Mouse (Mus musculus) midbrain, embryonic 11.5 days (tissue): ENCODE measurements around the gene Ldlrad3. TPM values are rescaled to one million over a fixed set of nuclear protein-coding genes. Genes with fewer than 3 reads are reported as not detected.
A peak's percentile ranks its signal among the peaks of the same experiment; 100 is the strongest.

Experiments
- ATAC-seq: fragments of 200-750 bp; cut with Nextera tagmentation; 2 replicates; pipeline ENCODE4 v1.8.0; 2017; ENCODE audit warnings: moderate TSS enrichment, moderate library complexity; ENCODE audit not compliant: low FRiP score
- DNase-seq: peaks from one replicate; pipeline ENCODE4 v3.0.0; 2015; ENCODE audit warnings: low spot score; ENCODE audit errors: missing footprints
- H3K27ac ChIP-seq: fragments of 300-500 bp; sonication (generic); 2 replicates; pipeline ENCODE4 v1.5.1; 2014; ENCODE audit warnings: low read depth, low read length
- H3K27me3 ChIP-seq: fragments of 300-500 bp; sonication (generic); 2 replicates; pipeline ENCODE4 v1.6.1; 2014; ENCODE audit warnings: mild to moderate bottlenecking, low read length, moderate library complexity, mixed read lengths; ENCODE audit not compliant: control insufficient read depth, insufficient read depth
- H3K36me3 ChIP-seq: fragments of 300-500 bp; sonication (generic); 2 replicates; pipeline ENCODE4 v1.6.1; 2014; ENCODE audit warnings: mild to moderate bottlenecking, low read length, moderate library complexity, mixed read lengths; ENCODE audit not compliant: control insufficient read depth, insufficient read depth
- H3K4me1 ChIP-seq: fragments of 300-500 bp; sonication (generic); 2 replicates; pipeline ENCODE4 v1.6.1; 2014; ENCODE audit warnings: low read length; ENCODE audit not compliant: control insufficient read depth, insufficient read depth
- H3K4me2 ChIP-seq: fragments of 300-500 bp; sonication (generic); 2 replicates; pipeline ENCODE4 v1.6.1; 2014; ENCODE audit warnings: mild to moderate bottlenecking, moderate library complexity
- H3K4me3 ChIP-seq: fragments of 300-500 bp; sonication (generic); 2 replicates; pipeline ENCODE4 v1.5.1; 2014; ENCODE audit warnings: low read depth, low read length
- H3K9ac ChIP-seq: fragments of 300-500 bp; sonication (generic); 2 replicates; pipeline ENCODE4 v1.6.1; 2014; ENCODE audit warnings: low read length
- H3K9me3 ChIP-seq: fragments of 300-500 bp; sonication (generic); 2 replicates; pipeline ENCODE4 v1.6.1; 2016; ENCODE audit warnings: low read length; ENCODE audit not compliant: control insufficient read depth
- WGBS: fragments of 180-500 bp; shearing (Covaris S2); extraction: QIAGEN DNeasy Blood & Tissue Kit; methylation state at CpG from one replicate; pipeline ENCODE4 v1.1.7; 2014; 5-methylcytosine and 5-hydroxymethylcytosine counted together
- polyA plus RNA-seq: library from polyadenylated mRNA; unstranded; fragments of >200 nt; fragmentation: Nextera tagmentation; extraction: Ambion mirVana; gene quantifications from 2 replicates; pipeline ENCODE4 v1.2.1, GENCODE M21; 2014

Gene Ldlrad3
- polyA plus RNA-seq, 1 experiment from 2014 or later, result 53.1 TPM

- Histone ChIP-seq H3K36me3 (no peaks in the 10 kb centered on the region), H3K27ac (no peak overlapping the region), H3K4me1 (no peaks in the 10 kb centered on the region), H3K27me3 (no peaks in the 10 kb centered on the region), H3K4me3 (no peak overlapping the region), H3K9ac (no peak overlapping the region), H3K4me2 (no peak overlapping the region), H3K9me3 (no peaks in the 10 kb centered on the region)
- 91% methylated on average over 16 of the region's 16 CpGs for WGBS
- ATAC-seq (no peak), DNase-seq (no peak)
Observed at GRCm38 (mm10) chr2:102192943-102193820, 7.0 kb upstream of the Ldlrad3 start.

GRCm38 (mm10) chr2:102191736-102192135 is 5.6 kb upstream of the Ldlrad3 start:
- H3K9ac ChIP-seq, result no peak overlapping the region
- no peaks in the 10 kb centered on the region for H3K36me3 ChIP-seq
- no peak overlapping the region for H3K4me2 ChIP-seq
- DNase-seq, result no peak
- no peak overlapping the region for H3K27ac ChIP-seq
- ATAC-seq, result no peak
- no peak overlapping the region for H3K4me3 ChIP-seq
- H3K9me3 ChIP-seq, result no peaks in the 10 kb centered on the region
- H3K4me1 ChIP-seq, result peaks cover 2% of the 10 kb centered on the region; the same call in 1 of the 2 replicates
- 78% methylated on average over 4 of the region's 4 CpGs for WGBS
- no peaks in the 10 kb centered on the region for H3K27me3 ChIP-seq

DNA sequence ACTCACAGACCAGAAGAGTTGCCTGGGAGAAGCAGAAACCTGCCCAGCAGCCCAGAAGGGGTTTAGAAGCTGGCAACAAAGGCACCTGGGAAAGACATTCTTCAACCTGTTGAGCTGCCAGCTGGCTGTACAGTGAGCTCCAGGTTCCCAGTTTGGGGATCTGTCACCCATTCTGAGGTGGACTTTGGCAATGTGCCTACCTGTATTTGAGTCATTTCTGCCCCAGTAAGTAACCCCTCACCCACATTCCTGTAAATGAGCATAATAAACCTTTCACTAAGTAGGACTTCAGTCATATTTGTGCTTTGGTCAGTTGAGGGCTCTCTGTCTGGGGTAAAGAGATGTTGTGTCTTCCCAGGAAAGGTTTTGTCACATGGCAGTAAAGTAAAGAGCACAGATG is 4.8 kb upstream of the Ldlrad3 start:
- Histone ChIP-seq H3K4me1 (peaks cover 7% of the 10 kb centered on the region; the same call in 1 of the 2 replicates), H3K27me3 (no peaks in the 10 kb centered on the region), H3K36me3 (no peaks in the 10 kb centered on the region), H3K4me3 (no peak overlapping the region), H3K27ac (no peak overlapping the region), H3K9me3 (no peaks in the 10 kb centered on the region), H3K9ac (no peak overlapping the region), H3K4me2 (no peak overlapping the region)
- no peak for DNase-seq
- ATAC-seq, result no peak

GRCm38 (mm10) chr2:102185069-102185950 is 875 bp downstream of the Ldlrad3 start:
- Histone ChIP-seq H3K4me3 (peak overlapping the region; percentile 79), H3K27me3 (no peaks in the 10 kb centered on the region), H3K4me1 (peaks cover 18% of the 10 kb centered on the region), H3K36me3 (no peaks in the 10 kb centered on the region), H3K9ac (peak overlapping the region; percentile 94), H3K27ac (peak overlapping the region; percentile 81), H3K4me2 (peak overlapping the region; percentile 87), H3K9me3 (no peaks in the 10 kb centered on the region)
- DNase-seq, result peak; percentile 97
- WGBS, result under 1% methylated on average over 24 of the region's 24 CpGs
- ATAC-seq, result peak; percentile 49

GRCm38 (mm10) chr2:102183720-102184480 is 2.3 kb downstream of the Ldlrad3 start:
- no peaks in the 10 kb centered on the region for H3K9me3 ChIP-seq
- no peak overlapping the region for H3K4me3 ChIP-seq
- DNase-seq (no peak), ATAC-seq (no peak)
- no peaks in the 10 kb centered on the region for H3K36me3 ChIP-seq
- WGBS, result 82% methylated on average over 7 of the region's 7 CpGs
- H3K9ac ChIP-seq, result no peak overlapping the region
- H3K4me1 ChIP-seq, result peaks cover 18% of the 10 kb centered on the region
- peak overlapping the region; percentile 87; the same call in 1 of the 2 replicates for H3K4me2 ChIP-seq
- no peak overlapping the region for H3K27ac ChIP-seq
- H3K27me3 ChIP-seq, result no peaks in the 10 kb centered on the region

GRCm38 (mm10) chr2:102181459-102181858 is 4.7 kb downstream of the Ldlrad3 start:
- no peak for ATAC-seq
- H3K27ac ChIP-seq, result no peak overlapping the region
- WGBS, result 87% methylated on average over 2 of the region's 2 CpGs

DNA sequence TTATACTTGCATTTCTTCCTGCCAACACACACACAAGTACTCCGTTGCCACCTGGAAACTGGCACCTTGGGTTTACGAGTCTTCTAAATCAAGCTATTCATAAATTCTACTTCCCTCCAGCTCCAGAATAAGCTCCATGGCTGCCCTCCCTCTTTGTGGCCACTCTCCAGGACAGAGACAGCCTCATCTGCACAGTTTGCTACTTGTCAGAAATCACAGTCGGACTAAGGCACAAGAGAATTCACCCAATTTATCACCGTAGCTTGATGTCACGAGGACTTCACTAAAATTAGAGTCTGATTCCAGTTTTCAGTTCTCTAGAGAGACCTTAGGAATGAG is 9.8 kb downstream of the Ldlrad3 start:
- H3K9ac ChIP-seq, result no peak overlapping the region
- no peak for DNase-seq
- H3K4me3 ChIP-seq, result no peak overlapping the region
- no peaks in the 10 kb centered on the region for H3K4me1 ChIP-seq
- H3K36me3 ChIP-seq, result no peaks in the 10 kb centered on the region
- ATAC-seq, result no peak
- H3K9me3 ChIP-seq, result no peaks in the 10 kb centered on the region
- H3K27me3 ChIP-seq, result no peaks in the 10 kb centered on the region
- H3K4me2 ChIP-seq, result no peak overlapping the region
- H3K27ac ChIP-seq, result no peak overlapping the region
- WGBS, result 92% methylated on average over 5 of the region's 5 CpGs

More at GRCm38 (mm10) chr2:102181459-102181858, 4.7 kb downstream of the Ldlrad3 start:
- no peak overlapping the region for H3K4me2 ChIP-seq
- no peak overlapping the region for H3K4me3 ChIP-seq
- H3K9ac ChIP-seq, result no peak overlapping the region
- H3K4me1 ChIP-seq, result peaks cover 13% of the 10 kb centered on the region
- no peaks in the 10 kb centered on the region for H3K36me3 ChIP-seq
- H3K9me3 ChIP-seq, result no peaks in the 10 kb centered on the region
- no peak for DNase-seq
- no peaks in the 10 kb centered on the region for H3K27me3 ChIP-seq

DNA sequence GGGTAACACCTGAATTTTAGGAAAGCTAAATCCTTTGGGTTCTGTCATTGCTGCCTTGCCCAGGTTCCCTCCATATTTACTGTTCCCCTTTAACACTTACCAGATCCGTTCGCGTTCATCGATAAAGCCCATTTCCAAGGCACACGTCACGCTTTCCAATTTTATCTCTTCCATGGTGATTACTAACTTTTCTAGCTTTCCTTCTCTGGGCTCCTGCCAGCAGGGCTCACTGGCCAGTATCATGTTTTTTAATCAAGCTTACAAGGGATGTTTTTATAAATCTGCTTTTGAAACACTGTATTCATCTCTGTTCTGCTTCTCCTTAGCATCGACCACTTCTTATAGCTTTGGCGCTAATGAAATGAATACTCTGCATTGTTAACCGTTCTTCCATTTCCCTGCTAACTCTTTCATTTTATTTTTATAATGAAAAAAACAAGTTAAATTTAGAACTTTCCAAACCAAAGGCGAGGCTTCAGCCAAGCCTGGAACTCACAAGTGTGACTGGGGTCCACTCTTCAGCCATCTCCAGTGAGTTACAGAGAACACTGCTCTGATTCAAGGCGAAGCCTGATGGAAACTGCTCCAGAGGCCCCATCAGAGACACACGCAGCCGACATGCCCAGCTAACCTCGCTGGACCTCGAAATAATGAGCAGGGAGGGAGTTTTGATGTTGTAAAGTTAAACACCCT is 10.3 kb downstream of the Ldlrad3 start:
- Histone ChIP-seq H3K9me3 (no peaks in the 10 kb centered on the region), H3K27me3 (no peaks in the 10 kb centered on the region), H3K4me2 (no peak overlapping the region), H3K36me3 (no peaks in the 10 kb centered on the region), H3K4me1 (no peaks in the 10 kb centered on the region), H3K4me3 (no peak overlapping the region), H3K9ac (no peak overlapping the region), H3K27ac (no peak overlapping the region)
- ATAC-seq, result no peak
- no peak for DNase-seq
- 89% methylated on average over 15 of the region's 15 CpGs for WGBS
